Mouse (Mus musculus) kidney, adult 2 months (tissue): Measurements from ENCODE around the gene Sctr.

Source experiments
- CTCF ChIP-seq: fragments of 200-500 bp; conservative IDR thresholded peaks from 2 replicates; pipeline ENCODE4 v1.5.1; 2011; ENCODE audit warnings: low read depth, mild to moderate bottlenecking, control low read depth, low read length, moderate library complexity, mixed read lengths; ENCODE audit not compliant: insufficient read depth, insufficient read length
- POLR2A ChIP-seq: fragments of 200-500 bp; IDR thresholded peaks from one replicate; pipeline ENCODE4 v1.6.1; 2011; ENCODE audit warnings: low read depth, low read length, control low read depth

DNA sequence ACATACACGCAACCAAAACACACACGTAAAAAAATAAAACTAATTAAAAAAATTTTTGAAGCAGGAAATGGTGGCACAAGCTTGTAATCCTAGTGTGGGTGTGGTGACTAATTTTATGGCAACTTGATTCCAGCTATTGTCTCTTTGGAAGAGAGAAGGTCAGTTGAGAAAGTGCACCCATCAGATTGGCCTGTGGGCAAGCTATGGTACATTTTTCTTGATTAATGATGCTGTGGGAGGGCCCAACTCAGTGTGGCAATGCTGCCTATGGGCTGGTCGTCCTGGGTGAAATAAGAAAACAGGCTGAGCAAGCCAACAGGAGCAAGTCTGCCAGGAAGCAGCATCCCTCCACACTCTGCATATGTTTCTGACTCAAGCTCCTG, 94.5 kb downstream of the Sctr start:
- TF ChIP-seq POLR2A, result no peak
- TF ChIP-seq CTCF, result no peak
